Mouse (Mus musculus) liver (tissue): ENCODE results near the gene Rhpn2.

Experiments used
- DNase-seq: peaks from one replicate; pipeline ENCODE4 v3.0.0-alpha.2; 2020; ENCODE audit warnings: mixed read lengths

The Rhpn2 gene

GRCm38 (mm10) chr7:35349022-35349421 lies 15.1 kb downstream of the Rhpn2 start:
- no peak for DNase-seq

DNA sequence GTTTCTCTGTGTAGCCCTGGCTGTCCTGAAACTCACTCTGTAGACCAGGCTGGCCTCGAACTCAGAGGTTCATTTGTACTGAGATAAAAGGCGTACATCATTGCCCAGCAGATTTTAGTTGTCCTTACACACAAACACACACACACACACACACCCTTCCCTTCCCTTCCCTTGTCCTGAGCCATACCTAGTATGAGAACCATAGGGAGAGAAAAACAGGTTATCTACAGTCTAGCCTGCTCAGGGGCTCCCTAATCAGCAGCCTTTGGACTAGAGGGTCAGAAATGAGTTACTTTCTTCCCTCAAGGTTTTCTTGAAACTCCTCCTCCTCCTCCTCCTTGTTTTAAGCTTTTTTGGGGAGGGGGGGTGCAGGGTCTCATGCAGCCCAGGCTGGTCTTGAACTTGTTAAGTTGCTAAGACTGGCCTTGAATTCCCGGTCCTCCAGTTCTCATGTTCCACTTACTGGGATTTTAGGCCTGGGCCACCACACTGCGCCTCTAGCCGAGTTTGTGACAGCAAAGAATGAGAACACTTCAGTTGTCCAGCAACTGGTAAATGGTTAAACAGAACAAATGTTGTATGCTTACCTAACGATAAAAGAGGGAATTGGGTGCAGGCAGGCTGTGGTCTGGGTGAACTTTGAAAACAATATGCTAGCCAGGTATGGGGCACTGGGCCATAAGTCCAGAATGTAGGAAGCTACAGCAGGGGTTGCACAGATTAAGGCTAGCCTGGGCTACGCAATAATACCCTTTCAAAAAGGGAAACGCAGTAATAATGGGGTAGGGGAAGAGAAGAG lies 16.1 kb downstream of the Rhpn2 start:
- no peak for DNase-seq

- no peak for DNase-seq
These were observed 17.2 kb downstream of the Rhpn2 start for GRCm38 (mm10) chr7:35351155-35351554.

- DNase-seq: no peak
These were observed 19.3 kb downstream of the Rhpn2 start for GRCm38 (mm10) chr7:35353306-35353705.

- no peak for DNase-seq
These were observed 21.4 kb downstream of the Rhpn2 start for GRCm38 (mm10) chr7:35355303-35355872.

DNA sequence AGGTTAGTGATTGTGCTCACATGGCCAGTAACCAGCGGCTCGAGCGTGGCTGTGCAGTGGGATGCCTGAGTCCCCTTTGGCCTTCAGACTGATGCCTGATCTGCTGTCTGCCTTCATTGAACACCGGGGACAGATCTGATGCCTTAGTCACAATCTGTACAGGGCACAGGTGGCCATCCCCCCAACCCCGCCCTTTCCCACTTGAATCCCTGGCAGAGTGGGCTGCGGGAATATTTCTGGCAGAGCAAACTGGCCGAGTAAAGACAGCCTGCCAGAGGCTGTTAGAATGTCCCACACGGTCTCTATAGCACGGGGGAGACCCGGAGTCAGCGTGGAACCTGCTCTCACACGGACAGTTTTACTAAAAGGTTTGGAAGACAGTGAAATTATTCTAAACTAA lies 23.7 kb downstream of the Rhpn2 start:
- DNase-seq: no peak

DNA sequence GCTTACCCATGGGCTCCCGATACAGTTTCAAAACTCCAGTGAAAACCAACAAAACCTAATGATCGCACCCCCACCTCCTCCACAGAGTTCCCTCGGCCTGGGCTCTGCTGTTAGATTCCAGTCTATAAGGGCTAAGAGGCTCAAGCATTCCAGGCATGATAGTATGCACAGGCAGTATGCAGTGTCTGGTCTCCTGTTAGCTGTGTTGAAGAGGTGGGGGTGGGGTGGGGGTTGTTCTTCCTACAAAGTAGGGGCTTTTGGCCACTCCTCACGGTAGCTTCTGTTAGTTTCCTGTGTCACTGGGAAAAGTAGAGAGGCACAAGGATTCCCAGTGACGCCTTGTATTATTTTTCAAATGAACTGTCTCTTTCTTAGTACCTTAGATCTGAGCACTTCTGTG lies 28.3 kb downstream of the Rhpn2 start:
- DNase-seq: no peak

DNA sequence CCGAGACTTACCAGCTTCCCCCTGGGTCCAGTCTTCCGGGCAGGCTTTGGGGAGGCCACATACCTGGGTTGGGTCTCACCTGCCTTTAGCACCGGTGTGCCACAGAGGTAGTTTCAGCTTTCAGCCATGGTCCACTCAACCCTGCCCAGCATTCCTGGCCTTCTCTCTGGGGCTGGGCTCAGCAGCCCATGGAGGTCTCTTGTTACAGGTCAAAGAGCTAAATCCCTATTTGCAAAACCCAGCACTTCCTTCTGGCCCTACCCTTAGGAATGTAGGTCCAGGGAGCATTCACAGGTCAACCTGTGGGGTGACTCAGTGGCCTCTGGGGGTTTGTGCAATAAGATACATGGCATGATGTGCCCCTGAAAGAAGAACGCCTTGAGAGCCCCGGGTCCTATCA lies 28.9 kb downstream of the Rhpn2 start:
- DNase-seq: peak; percentile 13

GRCm38 (mm10) chr7:35365161-35365910 lies 31.4 kb downstream of the Rhpn2 start:
- DNase-seq: no peak

GRCm38 (mm10) chr7:35371096-35371495 lies 37.1 kb downstream of the Rhpn2 start:
- no peak for DNase-seq

DNA sequence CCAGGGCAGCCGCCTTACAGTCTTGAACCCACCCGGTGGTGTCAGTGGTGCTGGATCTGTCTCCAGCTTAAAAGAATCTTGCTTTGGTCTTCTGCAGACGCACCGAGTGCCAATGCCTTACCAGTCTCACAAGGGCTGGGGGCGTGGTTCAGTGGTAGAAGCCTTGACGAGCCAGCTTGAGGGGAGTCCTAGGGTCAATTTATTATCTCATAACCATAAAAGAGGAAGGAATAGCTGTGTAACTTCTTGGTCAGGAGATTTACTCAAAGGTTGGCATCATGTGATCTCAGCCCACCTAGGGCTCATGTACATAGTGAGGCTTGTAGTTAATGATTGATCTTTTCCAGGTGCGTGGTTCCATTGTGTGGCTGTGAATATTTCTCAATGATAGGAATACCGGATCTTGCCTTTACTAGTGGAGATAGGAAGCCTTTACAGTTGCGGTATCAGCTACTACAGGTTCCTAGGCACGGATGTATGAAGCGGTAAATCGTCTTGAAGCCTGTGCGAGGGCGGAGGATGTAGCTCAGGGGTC lies 38.6 kb downstream of the Rhpn2 start:
- no peak for DNase-seq

GRCm38 (mm10) chr7:35373146-35373989 lies 39.4 kb downstream of the Rhpn2 start:
- DNase-seq: peak; percentile 15

GRCm38 (mm10) chr7:35374265-35374664 lies 40.3 kb downstream of the Rhpn2 start:
- no peak for DNase-seq

DNA sequence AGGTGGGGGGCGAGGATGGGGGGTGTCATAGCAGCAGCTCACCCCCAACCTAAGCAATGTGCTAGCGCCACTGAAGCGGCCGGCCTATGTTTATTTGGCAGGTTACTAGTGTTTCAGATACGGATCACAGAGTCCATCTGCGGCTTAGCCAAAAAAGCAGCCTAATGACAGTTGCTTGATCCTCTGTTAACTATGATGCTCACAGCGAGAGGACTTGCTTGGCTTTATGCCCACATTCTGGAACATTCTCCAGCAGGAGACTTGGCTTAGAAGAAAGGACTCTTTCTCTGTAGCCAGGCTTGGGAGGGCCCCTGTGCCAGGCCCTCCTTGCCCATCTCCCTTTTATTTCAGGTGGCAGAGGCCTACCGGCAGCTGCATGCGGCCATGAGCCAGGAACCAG lies 42.7 kb downstream of the Rhpn2 start:
- no peak for DNase-seq

DNA sequence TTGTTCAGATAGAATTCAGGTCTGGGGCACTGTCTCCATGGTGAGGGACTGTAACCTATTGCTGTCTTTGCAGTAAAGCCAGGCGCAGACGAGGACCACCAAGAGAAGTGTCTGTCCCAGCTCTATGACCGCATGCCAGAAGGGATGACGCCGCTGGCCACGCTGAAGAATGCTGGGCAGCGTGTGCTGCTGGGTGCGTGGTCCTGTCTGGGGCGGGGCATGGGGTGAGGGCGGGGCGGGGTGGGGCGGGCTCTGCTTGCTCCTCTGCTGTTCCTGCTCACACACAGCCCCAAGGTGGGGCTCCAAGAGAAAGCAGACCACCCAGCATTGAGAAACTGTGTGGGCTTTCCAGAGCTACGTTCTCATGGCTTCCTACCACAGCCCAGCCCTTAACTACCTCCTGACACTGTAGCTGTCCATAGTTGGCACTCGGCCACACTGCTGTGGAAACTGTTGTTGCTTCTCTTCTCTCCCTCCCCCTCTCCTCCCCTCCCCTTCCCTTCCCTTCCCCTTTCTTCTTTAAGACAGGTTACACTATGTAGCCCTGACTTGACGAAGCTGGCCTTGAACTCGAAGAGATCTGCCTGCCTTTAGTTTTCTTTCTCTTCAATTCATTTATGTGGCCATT lies 45.6 kb downstream of the Rhpn2 start:
- DNase-seq: no peak

GRCm38 (mm10) chr7:35380351-35380750 lies 46.4 kb downstream of the Rhpn2 start:
- no peak for DNase-seq

- peak; percentile 41 for DNase-seq
These were observed 47.9 kb downstream of the Rhpn2 start for GRCm38 (mm10) chr7:35381861-35382260.

- no peak for DNase-seq
These were observed 48.9 kb downstream of the Rhpn2 start for GRCm38 (mm10) chr7:35382706-35383353.

GRCm38 (mm10) chr7:35386525-35386952 lies 52.6 kb downstream of the Rhpn2 start:
- DNase-seq: peak; percentile 29

GRCm38 (mm10) chr7:35388694-35389093 lies 54.7 kb downstream of the Rhpn2 start:
- no peak for DNase-seq

DNA sequence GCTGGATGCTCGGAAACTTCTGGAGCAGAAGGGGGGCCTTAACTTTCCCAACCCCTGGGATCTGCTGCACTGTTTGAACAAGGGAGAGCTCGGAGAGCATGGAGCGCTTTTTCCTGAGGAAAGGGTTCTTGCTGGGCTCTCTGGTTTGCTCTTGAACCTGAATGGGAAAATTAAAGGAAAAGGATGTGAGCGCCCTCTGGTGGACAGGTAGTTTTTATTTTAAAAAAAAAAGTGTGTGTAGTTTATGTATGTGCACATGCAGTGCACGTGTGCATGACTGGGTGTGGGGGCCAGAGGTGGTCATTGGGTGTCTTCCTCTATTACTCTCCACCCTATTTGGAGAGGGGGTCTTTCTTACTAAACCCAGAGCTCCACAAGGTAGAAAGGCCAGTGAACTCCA lies 59.0 kb downstream of the Rhpn2 start:
- DNase-seq: peak; percentile 23
